9 mouse cellular contexts compared by ENCODE assay signal in the genomic region with DNA sequence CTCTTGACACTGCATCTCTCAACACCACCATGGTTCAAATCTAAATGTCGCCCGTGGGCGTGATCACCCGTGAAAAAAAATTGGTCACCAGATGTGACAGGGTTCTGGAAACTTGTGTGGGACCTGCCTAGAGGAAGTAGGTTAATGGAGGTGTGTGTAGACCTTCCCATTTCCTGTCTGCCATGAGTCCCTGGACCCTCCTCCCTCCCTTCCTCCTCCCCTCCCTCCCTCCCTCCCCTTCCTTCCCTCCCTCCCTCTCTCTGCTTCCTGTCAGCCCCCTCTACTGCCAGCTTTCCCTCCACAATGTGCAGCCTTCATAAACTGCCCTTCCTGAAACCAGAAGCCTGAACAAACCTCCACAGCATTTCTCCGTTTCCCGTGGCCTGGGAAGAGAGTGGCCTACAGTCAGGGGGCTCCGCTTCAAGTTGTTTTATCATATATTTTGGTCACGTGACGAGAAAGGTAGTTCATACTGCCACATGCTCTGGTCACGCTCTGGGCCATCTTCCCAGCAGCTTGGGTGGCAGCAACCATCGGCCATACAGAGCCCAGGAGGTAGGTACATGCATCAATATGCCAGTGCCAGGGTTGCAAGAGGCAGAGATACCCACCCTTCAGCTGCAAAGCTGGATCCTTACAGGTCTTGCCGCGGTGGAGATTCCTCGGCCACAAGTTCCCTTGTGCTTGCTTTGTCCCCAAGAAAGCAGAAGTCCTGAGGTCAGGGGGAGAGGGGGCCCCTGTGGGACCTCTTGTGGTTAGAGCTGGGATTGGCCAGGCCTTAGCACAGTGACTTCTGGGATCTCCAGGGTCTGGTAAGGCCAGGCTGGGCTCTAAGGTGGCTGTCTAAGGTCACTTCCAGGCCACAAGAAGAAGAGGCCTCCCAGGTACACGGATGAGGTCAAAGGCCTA. TPM values are rescaled to one million over a fixed set of nuclear protein-coding genes. Genes with fewer than 3 reads are reported as not detected.
DNase-seq lines count a peak whose midpoint lies in the region; ATAC-seq lines count a peak whose summit lies in the region.
"Had no signal": no experiment of that assay in that cellular context is flagged by ENCODE, and none has a peak within 500 bp of the region (broad histone marks: within the 10 kb centered on the region; RNA-seq: fewer than 3 reads in every experiment).

No protein-coding gene starts in this region.

- peak overlapping the region; percentile 57 for H3K27ac ChIP-seq in heart, embryonic 11.5 days (ENCODE audit: low read depth, low read length)
- H3K27ac ChIP-seq in liver, embryonic 15.5 days (replicated peaks), result peak overlapping the region; percentile 60

- peaks cover 44% of the 10 kb centered on the region for H3K4me1 ChIP-seq in heart, embryonic 11.5 days (ENCODE audit: control insufficient read depth, insufficient read depth, low read length)
- H3K4me1 ChIP-seq in liver, embryonic 15.5 days (replicated peaks), result peaks cover 48% of the 10 kb centered on the region

- 55% methylated on average over 15 of the region's 15 CpGs for WGBS in heart, embryonic 11.5 days (ENCODE audit: insufficient replicate concordance)
- 19% methylated on average over 15 of the region's 15 CpGs for WGBS in liver, embryonic 15.5 days (ENCODE audit: insufficient replicate concordance)

- H3K9ac ChIP-seq in heart, embryonic 11.5 days (ENCODE audit: low read depth, low read length), result no peak overlapping the region
- H3K9ac ChIP-seq in liver, embryonic 15.5 days, result no peak overlapping the region

- no peak for ATAC-seq in heart, embryonic 11.5 days (replicated peaks; ENCODE audit: insufficient number of reproducible peaks, low FRiP score, low TSS enrichment)
- ATAC-seq in liver, embryonic 15.5 days (ENCODE audit: insufficient read depth), result peak; percentile 48; the same call in 1 of the 2 replicates

- H3K4me3 ChIP-seq in heart, embryonic 11.5 days (ENCODE audit: low read depth, low read length), result no peak overlapping the region
- peak overlapping the region; percentile 7; the same call in 1 of the 2 replicates for H3K4me3 ChIP-seq in liver, embryonic 15.5 days (replicated peaks)

- no peaks in the 10 kb centered on the region for H3K9me3 ChIP-seq in heart, embryonic 11.5 days (replicated peaks; ENCODE audit: control insufficient read depth, low read length)
- H3K9me3 ChIP-seq in liver, embryonic 15.5 days (replicated peaks), result no peaks in the 10 kb centered on the region

- H3K27me3 ChIP-seq in heart, embryonic 11.5 days (ENCODE audit: control insufficient read depth, insufficient read depth, low read length), result no peaks in the 10 kb centered on the region
- no peaks in the 10 kb centered on the region for H3K27me3 ChIP-seq in liver, embryonic 15.5 days

- DNase-seq in heart, adult 8-10 months (ENCODE audit: low spot score), result no peak
- peak; percentile 47 for DNase-seq in thymus, postnatal 0 days (ENCODE audit: low spot score)
- DNase-seq in thymus, postnatal 10 days (ENCODE audit: low spot score in 2 of 2), result no peak
- peak; percentile 62 for DNase-seq in yolk sac, embryonic 10.5 days (ENCODE audit: low spot score)
- no peak for DNase-seq in testis, postnatal 10 days (ENCODE audit: low spot score)
- DNase-seq in right cerebral cortex, postnatal 14 days, result no peak

- H3K4me2 ChIP-seq in heart, embryonic 11.5 days, result no peak overlapping the region
- H3K4me2 ChIP-seq in liver, embryonic 15.5 days, result peak overlapping the region; percentile 23; the same call in 1 of the 2 replicates

- H3K36me3 ChIP-seq in heart, embryonic 11.5 days (ENCODE audit: control insufficient read depth, insufficient read depth, low read length), result no peaks in the 10 kb centered on the region
- H3K36me3 ChIP-seq in liver, embryonic 15.5 days (replicated peaks), result no peaks in the 10 kb centered on the region

RNA-seq across cellular contexts. Expression of gene Rbm38, which starts 41.4 kb away (rescaled TPM):
- polyA plus RNA-seq in heart, embryonic 11.5 days (2014; fragmentation: Nextera tagmentation; extraction: Ambion mirVana), result 161 and 169 TPM in 2 replicates
- 100 to 1,000 TPM; 143 to 197 (median 166) TPM for total RNA-seq in heart, adult 8-10 months (2022)
- polyA plus RNA-seq in thymus, postnatal 0 days (2015; fragmentation: Nextera tagmentation; extraction: Ambion mirVana), result 144 and 151 TPM in 2 replicates
- polyA plus RNA-seq in liver, embryonic 15.5 days (2015; fragmentation: Nextera tagmentation; extraction: Ambion mirVana), result 315 and 352 TPM in 2 replicates

RNA-seq across cellular contexts. Expression of gene Ctcfl, which starts 57.6 kb away (rescaled TPM):
- polyA plus RNA-seq in heart, embryonic 11.5 days (2014; fragmentation: Nextera tagmentation; extraction: Ambion mirVana), result 0.39 and 0.42 TPM in 2 replicates
- total RNA-seq in heart, adult 8-10 months (2022), result under 1 TPM in 3 of 4 experiments, not detected in 1; 0.11 to 0.47 (median 0.16) TPM
- 0.21 and 0.26 TPM in 2 replicates for polyA plus RNA-seq in thymus, postnatal 0 days (2015; fragmentation: Nextera tagmentation; extraction: Ambion mirVana)
- 0.03 and 0.07 TPM in 2 replicates for polyA plus RNA-seq in liver, embryonic 15.5 days (2015; fragmentation: Nextera tagmentation; extraction: Ambion mirVana)
- total RNA-seq: left cerebral cortex, postnatal 10 days had no signal

Comparison
In these comparisons a context has a peak if more than half of its experiments do, and no peak if none do; other contexts are left out.
1. DNase-seq: peak in thymus, postnatal 0 days (single experiment) and yolk sac, embryonic 10.5 days (single experiment); none in heart, adult 8-10 months (single experiment), thymus, postnatal 10 days (0 of 2), testis, postnatal 10 days (single experiment) and right cerebral cortex, postnatal 14 days (single experiment).